Mouse (Mus musculus) embryonic facial prominence, embryonic 12.5 days (tissue): Measurements from ENCODE around the gene Rbm19. TPM values are rescaled to one million over a fixed set of nuclear protein-coding genes. Genes with fewer than 3 reads are reported as not detected.
"Not testable (repeated sequence)": the region's sequence is repeated elsewhere in the genome, so short reads cannot be mapped to it uniquely, and the experiment has no call there.

Experiments
- ATAC-seq: fragments of 200-750 bp; cut with Nextera tagmentation; 2 replicates; pipeline ENCODE4 v1.8.0; 2017; ENCODE audit not compliant: insufficient number of reproducible peaks, insufficient read depth, low FRiP score, low TSS enrichment
- H3K27ac ChIP-seq: fragments of 300-500 bp; sonication (generic); 2 replicates; pipeline ENCODE4 v1.5.1; 2016; ENCODE audit warnings: mild to moderate bottlenecking
- H3K27me3 ChIP-seq: fragments of 300-500 bp; sonication (generic); 2 replicates; pipeline ENCODE4 v1.6.1; 2016; ENCODE audit warnings: mild to moderate bottlenecking, moderate library complexity
- H3K36me3 ChIP-seq: fragments of 300-500 bp; sonication (generic); 2 replicates; pipeline ENCODE4 v1.6.1; 2016; ENCODE audit warnings: mild to moderate bottlenecking
- H3K4me1 ChIP-seq: fragments of 300-500 bp; sonication (generic); 2 replicates; pipeline ENCODE4 v1.6.1; 2016
- H3K4me2 ChIP-seq: fragments of 300-500 bp; sonication (generic); replicated peaks from 2 replicates; pipeline ENCODE4 v1.6.1; 2016; ENCODE audit warnings: mild to moderate bottlenecking, moderate library complexity
- H3K4me3 ChIP-seq: fragments of 300-500 bp; sonication (generic); 2 replicates; pipeline ENCODE4 v1.5.1; 2016; ENCODE audit warnings: mild to moderate bottlenecking
- H3K9ac ChIP-seq: fragments of 300-500 bp; sonication (generic); 2 replicates; pipeline ENCODE4 v1.6.1; 2016; ENCODE audit warnings: mild to moderate bottlenecking, moderate library complexity
- H3K9me3 ChIP-seq: fragments of 300-500 bp; sonication (generic); 2 replicates; pipeline ENCODE4 v1.6.1; 2016; ENCODE audit warnings: mild to moderate bottlenecking, moderate library complexity
- WGBS: fragments of 180-500 bp; shearing (Covaris S2); methylation state at CpG from one replicate; pipeline ENCODE4 v1.1.7; 2016; 5-methylcytosine and 5-hydroxymethylcytosine counted together
- polyA plus RNA-seq: library from polyadenylated mRNA; unstranded; fragments of >200 nt; fragmentation: Nextera tagmentation; extraction: Ambion mirVana; gene quantifications from 2 replicates; pipeline ENCODE4 v1.2.1, GENCODE M21; 2016

The Rbm19 gene
- polyA plus RNA-seq, 1 experiment from 2014 or later: 32.5 TPM

- WGBS: 25% methylated on average over 12 of the region's 12 CpGs
Measured at GRCm38 (mm10) chr5:120106424-120107073, 9.7 kb upstream of the Rbm19 start.

GRCm38 (mm10) chr5:120114361-120114760 is 1.9 kb upstream of the Rbm19 start:
- 85% methylated on average over 12 of the region's 12 CpGs for WGBS
- Histone ChIP-seq H3K4me1 (peaks cover 4% of the 10 kb centered on the region; the same call in 1 of the 2 replicates), H3K4me3 (no peak overlapping the region), H3K27ac (no peak overlapping the region), H3K4me2 (no peak overlapping the region), H3K36me3 (peaks cover 5% of the 10 kb centered on the region; the same call in 1 of the 2 replicates), H3K9ac (no peak overlapping the region), H3K27me3 (no peaks in the 10 kb centered on the region), H3K9me3 (no peaks in the 10 kb centered on the region)
- no peak for ATAC-seq

More at GRCm38 (mm10) chr5:120106424-120107073, 9.7 kb upstream of the Rbm19 start:
- Histone ChIP-seq H3K27me3 (0 out of 2 replicates have a peak, but pooled peaks cover 7% of the 10 kb centered on the region), H3K9ac (no peak overlapping the region), H3K27ac (no peak overlapping the region), H3K4me2 (no peak overlapping the region), H3K9me3 (no peaks in the 10 kb centered on the region), H3K36me3 (no peaks in the 10 kb centered on the region), H3K4me3 (no peak overlapping the region), H3K4me1 (no peaks in the 10 kb centered on the region)
- no peak for ATAC-seq

GRCm38 (mm10) chr5:120117161-120117560 is 896 bp downstream of the Rbm19 start:
- Histone ChIP-seq H3K36me3 (peaks cover 30% of the 10 kb centered on the region), H3K4me3 (peak overlapping the region; percentile 65), H3K4me2 (peak overlapping the region; percentile 56)
- H3K4me1 ChIP-seq, H3K27ac ChIP-seq, H3K9ac ChIP-seq, H3K27me3 ChIP-seq, H3K9me3 ChIP-seq, ATAC-seq: not testable (repeated sequence)
- WGBS: 47% methylated on average over 3 of the region's 3 CpGs

GRCm38 (mm10) chr5:120124881-120125690 is 8.8 kb downstream of the Rbm19 start:
- H3K9ac ChIP-seq: no peak overlapping the region
- no peak overlapping the region for H3K27ac ChIP-seq
- 87% methylated on average over 16 of the region's 16 CpGs for WGBS
- peaks cover 92% of the 10 kb centered on the region for H3K36me3 ChIP-seq
- no peaks in the 10 kb centered on the region for H3K9me3 ChIP-seq
- no peak overlapping the region for H3K4me3 ChIP-seq
- no peaks in the 10 kb centered on the region for H3K27me3 ChIP-seq
- no peak overlapping the region for H3K4me2 ChIP-seq
- no peak for ATAC-seq
- H3K4me1 ChIP-seq: no peaks in the 10 kb centered on the region

- Histone ChIP-seq H3K36me3 (peaks cover 92% of the 10 kb centered on the region), H3K27me3 (no peaks in the 10 kb centered on the region)
Measured at GRCm38 (mm10) chr5:120127641-120128040, 11.4 kb downstream of the Rbm19 start.

GRCm38 (mm10) chr5:120128511-120128910 is 12.2 kb downstream of the Rbm19 start:
- no peak overlapping the region for H3K9ac ChIP-seq
- H3K4me1 ChIP-seq: 0 out of 2 replicates have a peak, but pooled peaks cover 2% of the 10 kb centered on the region
- no peak for ATAC-seq
- H3K36me3 ChIP-seq: peaks cover 92% of the 10 kb centered on the region
- no peak overlapping the region for H3K4me3 ChIP-seq
- no peak overlapping the region for H3K27ac ChIP-seq
- H3K9me3 ChIP-seq: no peaks in the 10 kb centered on the region
- H3K27me3 ChIP-seq: no peaks in the 10 kb centered on the region
- 87% methylated on average over 5 of the region's 5 CpGs for WGBS
- no peak overlapping the region for H3K4me2 ChIP-seq

More at GRCm38 (mm10) chr5:120127641-120128040, 11.4 kb downstream of the Rbm19 start:
- H3K4me3 ChIP-seq: no peak overlapping the region
- H3K4me1 ChIP-seq: 0 out of 2 replicates have a peak, but pooled peaks cover 2% of the 10 kb centered on the region
- no peak overlapping the region for H3K27ac ChIP-seq
- H3K4me2 ChIP-seq: no peak overlapping the region
- H3K9me3 ChIP-seq: no peaks in the 10 kb centered on the region
- H3K9ac ChIP-seq: no peak overlapping the region
- ATAC-seq: no peak
- WGBS: 55% methylated on average over 10 of the region's 10 CpGs

- peaks cover 88% of the 10 kb centered on the region for H3K36me3 ChIP-seq
- no peak for ATAC-seq
- H3K4me2 ChIP-seq: no peak overlapping the region
- no peaks in the 10 kb centered on the region for H3K27me3 ChIP-seq
- no peak overlapping the region for H3K4me3 ChIP-seq
- no peaks in the 10 kb centered on the region for H3K9me3 ChIP-seq
- no peak overlapping the region for H3K9ac ChIP-seq
- 93% methylated on average over 7 of the region's 7 CpGs for WGBS
- no peak overlapping the region for H3K27ac ChIP-seq
- H3K4me1 ChIP-seq: 0 out of 2 replicates have a peak, but pooled peaks cover 2% of the 10 kb centered on the region
Measured at GRCm38 (mm10) chr5:120129070-120129469, 12.8 kb downstream of the Rbm19 start.

- Histone ChIP-seq H3K27ac (no peak overlapping the region), H3K4me2 (no peak overlapping the region), H3K9ac (no peak overlapping the region), H3K4me3 (no peak overlapping the region), H3K9me3 (no peaks in the 10 kb centered on the region), H3K27me3 (no peaks in the 10 kb centered on the region), H3K36me3 (peaks cover 83% of the 10 kb centered on the region), H3K4me1 (0 out of 2 replicates have a peak, but pooled peaks cover 2% of the 10 kb centered on the region)
- ATAC-seq: no peak
- WGBS: 88% methylated on average over 7 of the region's 7 CpGs
Measured at GRCm38 (mm10) chr5:120129761-120130160, 13.5 kb downstream of the Rbm19 start.

- Histone ChIP-seq H3K4me2 (no peak overlapping the region), H3K4me1 (0 out of 2 replicates have a peak, but pooled peaks cover 2% of the 10 kb centered on the region), H3K27ac (no peak overlapping the region), H3K9me3 (no peaks in the 10 kb centered on the region), H3K9ac (no peak overlapping the region), H3K4me3 (no peak overlapping the region), H3K36me3 (peaks cover 80% of the 10 kb centered on the region), H3K27me3 (no peaks in the 10 kb centered on the region)
- no peak for ATAC-seq
- 97% methylated on average over 2 of the region's 2 CpGs for WGBS
Measured at GRCm38 (mm10) chr5:120130163-120130562, 13.9 kb downstream of the Rbm19 start.

GRCm38 (mm10) chr5:120131600-120131999 is 15.3 kb downstream of the Rbm19 start:
- Histone ChIP-seq H3K9me3 (no peaks in the 10 kb centered on the region), H3K36me3 (peaks cover 65% of the 10 kb centered on the region), H3K4me2 (no peak overlapping the region), H3K9ac (no peak overlapping the region), H3K4me3 (no peak overlapping the region), H3K4me1 (0 out of 2 replicates have a peak, but pooled peaks cover 5% of the 10 kb centered on the region), H3K27ac (no peak overlapping the region), H3K27me3 (no peaks in the 10 kb centered on the region)
- 61% methylated on average over 5 of the region's 5 CpGs for WGBS
- ATAC-seq: no peak

GRCm38 (mm10) chr5:120134000-120134399 is 17.7 kb downstream of the Rbm19 start:
- H3K4me1 ChIP-seq: 0 out of 2 replicates have a peak, but pooled peaks cover 5% of the 10 kb centered on the region
- WGBS: 45% methylated on average over 6 of the region's 6 CpGs
- H3K27me3 ChIP-seq: no peaks in the 10 kb centered on the region
- no peak overlapping the region for H3K27ac ChIP-seq
- H3K4me2 ChIP-seq: no peak overlapping the region
- H3K4me3 ChIP-seq: no peak overlapping the region
- no peak overlapping the region for H3K9ac ChIP-seq
- no peaks in the 10 kb centered on the region for H3K9me3 ChIP-seq
- peaks cover 47% of the 10 kb centered on the region for H3K36me3 ChIP-seq
- no peak for ATAC-seq
